Mouse (Mus musculus) stomach, embryonic 16.5 days (tissue): ENCODE measurements around the gene Fam69a. TPM values are rescaled to one million over a fixed set of nuclear protein-coding genes. Genes with fewer than 3 reads are reported as not detected.

Experiments
- ATAC-seq: fragments of 200-750 bp; cut with Nextera tagmentation; 2 replicates; pipeline ENCODE4 v1.8.0; 2017; ENCODE audit warnings: moderate number of reproducible peaks, moderate TSS enrichment; ENCODE audit not compliant: insufficient read depth, low FRiP score
- H3K27ac ChIP-seq: fragments of 300-500 bp; sonication (generic); 2 replicates; pipeline ENCODE4 v1.5.1; 2014; ENCODE audit warnings: low read length
- H3K27me3 ChIP-seq: fragments of 300-500 bp; sonication (generic); 2 replicates; pipeline ENCODE4 v1.6.1; 2014; ENCODE audit warnings: low read length, control low read depth, mixed read lengths; ENCODE audit not compliant: control insufficient read depth, insufficient read depth
- H3K36me3 ChIP-seq: fragments of 300-500 bp; sonication (generic); 2 replicates; pipeline ENCODE4 v1.6.1; 2014; ENCODE audit warnings: low read length; ENCODE audit not compliant: control insufficient read depth, insufficient read depth
- H3K4me1 ChIP-seq: fragments of 300-500 bp; sonication (generic); 2 replicates; pipeline ENCODE4 v1.6.1; 2014; ENCODE audit warnings: low read length, control low read depth, mixed read lengths; ENCODE audit not compliant: control insufficient read depth, insufficient read depth
- H3K4me2 ChIP-seq: fragments of 300-500 bp; sonication (generic); 2 replicates; pipeline ENCODE4 v1.6.1; 2014; ENCODE audit warnings: low read depth, low read length, mixed read lengths
- H3K4me3 ChIP-seq: fragments of 300-500 bp; sonication (generic); replicated peaks from 2 replicates; pipeline ENCODE4 v1.5.1; 2014; ENCODE audit warnings: mild to moderate bottlenecking, low read length
- H3K9ac ChIP-seq: fragments of 300-500 bp; sonication (generic); 2 replicates; pipeline ENCODE4 v1.6.1; 2014; ENCODE audit warnings: low read length
- H3K9me3 ChIP-seq: fragments of 300-500 bp; sonication (generic); replicated peaks from 2 replicates; pipeline ENCODE4 v1.6.1; 2016; ENCODE audit warnings: low read length, control low read depth; ENCODE audit not compliant: control insufficient read depth
- WGBS: fragments of 180-500 bp; shearing (Covaris S2); extraction: QIAGEN DNeasy Blood & Tissue Kit; methylation state at CpG from one replicate; pipeline ENCODE4 v1.1.7; 2014; 5-methylcytosine and 5-hydroxymethylcytosine counted together
- polyA plus RNA-seq: library from polyadenylated mRNA; unstranded; fragments of >200 nt; fragmentation: Nextera tagmentation; extraction: Ambion mirVana; gene quantifications from 2 replicates; pipeline ENCODE4 v1.2.1, GENCODE M21; 2015

Gene Fam69a
- polyA plus RNA-seq, 1 experiment from 2014 or later = 32.1 TPM

DNA sequence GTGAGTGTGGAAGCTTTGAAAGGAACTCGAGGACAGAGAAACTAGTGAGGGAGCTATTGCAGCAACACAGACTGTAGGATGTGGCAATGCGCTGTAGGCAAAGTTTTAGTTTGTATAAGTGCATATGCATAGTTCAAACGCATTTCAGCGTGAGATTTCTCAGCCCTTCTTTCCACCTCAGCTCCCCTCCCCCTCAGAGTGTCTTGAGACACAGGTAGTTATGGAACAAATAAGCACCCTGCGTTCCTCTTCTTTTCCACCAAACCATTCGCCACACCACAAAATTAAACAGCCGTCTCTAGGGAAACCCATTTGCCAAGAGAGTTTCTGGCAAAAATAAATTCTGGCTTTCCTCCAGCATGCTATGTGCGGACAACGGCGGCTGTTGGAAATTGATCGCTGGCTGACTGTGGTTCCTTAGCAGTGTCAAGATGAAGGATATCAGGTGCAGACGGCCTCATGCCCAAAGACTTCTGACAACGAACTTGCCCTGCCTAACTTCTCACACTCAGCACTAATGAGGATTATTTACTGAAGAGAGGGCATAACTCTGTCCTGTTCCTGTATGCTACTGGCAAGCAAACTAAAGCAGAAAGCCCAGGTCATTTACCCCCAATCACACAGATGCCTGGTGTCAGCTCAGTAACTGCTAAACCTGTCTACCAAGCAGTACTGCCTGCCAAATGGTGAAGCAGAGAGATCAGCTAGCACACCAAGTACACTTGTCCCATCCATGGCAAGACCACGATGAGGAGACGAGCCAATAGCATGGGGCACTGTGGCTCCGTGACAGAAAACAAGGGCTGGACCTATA lies 25.2 kb downstream of the Fam69a start:
- 38% methylated on average over 16 of the region's 16 CpGs for WGBS
- H3K4me1 ChIP-seq = peaks cover 11% of the 10 kb centered on the region; the same call in 1 of the 2 replicates
- ATAC-seq = no peak
- H3K27me3 ChIP-seq = no peaks in the 10 kb centered on the region
- H3K9ac ChIP-seq = no peak overlapping the region
- peak overlapping the region; percentile 33 for H3K4me2 ChIP-seq
- no peaks in the 10 kb centered on the region for H3K36me3 ChIP-seq
- no peak overlapping the region for H3K27ac ChIP-seq
- no peak overlapping the region; the same call in 1 of the 2 replicates for H3K4me3 ChIP-seq
- H3K9me3 ChIP-seq = no peaks in the 10 kb centered on the region

DNA sequence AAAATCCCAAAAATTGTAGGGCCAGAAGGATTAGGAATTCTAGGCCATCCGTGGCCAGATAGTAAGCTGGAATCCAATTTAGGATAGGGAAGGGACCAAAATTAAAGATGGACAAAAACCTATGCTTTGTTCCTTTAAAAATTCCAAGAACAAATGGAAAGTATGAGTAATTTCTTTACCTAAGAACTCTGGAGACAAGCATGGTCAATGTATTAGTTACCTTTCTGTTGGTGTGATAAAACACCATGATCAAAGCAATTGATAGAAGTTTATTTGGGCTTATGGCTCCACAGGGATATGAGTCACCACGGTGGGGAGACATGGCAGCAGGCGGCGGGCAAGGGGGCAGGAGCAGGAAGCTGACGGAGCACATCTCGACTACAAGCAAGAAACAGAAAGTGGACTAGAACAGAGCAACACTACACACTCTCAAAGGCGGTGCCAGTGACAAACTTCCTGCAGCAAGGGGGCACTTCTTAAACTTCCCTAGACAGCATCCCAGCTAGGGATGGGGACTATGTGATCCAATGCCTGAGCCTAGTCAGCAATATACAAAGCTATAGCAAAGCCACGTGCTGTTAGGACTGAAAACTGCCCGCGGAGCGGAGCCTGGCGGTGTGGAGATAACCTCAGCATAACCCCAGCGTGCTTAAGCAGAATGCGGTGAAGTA lies 26.2 kb downstream of the Fam69a start:
- Histone ChIP-seq H3K9ac (peak overlapping the region; percentile 26; the same call in 1 of the 2 replicates), H3K4me3 (peak overlapping the region; percentile 16), H3K4me1 (peaks cover 11% of the 10 kb centered on the region; the same call in 1 of the 2 replicates), H3K9me3 (no peaks in the 10 kb centered on the region), H3K27me3 (no peaks in the 10 kb centered on the region), H3K27ac (no peak overlapping the region), H3K4me2 (peak overlapping the region; percentile 33; the same call in 1 of the 2 replicates), H3K36me3 (no peaks in the 10 kb centered on the region)
- peak; percentile 50; the same call in 1 of the 2 replicates for ATAC-seq
- WGBS = 52% methylated on average over 14 of the region's 14 CpGs

DNA sequence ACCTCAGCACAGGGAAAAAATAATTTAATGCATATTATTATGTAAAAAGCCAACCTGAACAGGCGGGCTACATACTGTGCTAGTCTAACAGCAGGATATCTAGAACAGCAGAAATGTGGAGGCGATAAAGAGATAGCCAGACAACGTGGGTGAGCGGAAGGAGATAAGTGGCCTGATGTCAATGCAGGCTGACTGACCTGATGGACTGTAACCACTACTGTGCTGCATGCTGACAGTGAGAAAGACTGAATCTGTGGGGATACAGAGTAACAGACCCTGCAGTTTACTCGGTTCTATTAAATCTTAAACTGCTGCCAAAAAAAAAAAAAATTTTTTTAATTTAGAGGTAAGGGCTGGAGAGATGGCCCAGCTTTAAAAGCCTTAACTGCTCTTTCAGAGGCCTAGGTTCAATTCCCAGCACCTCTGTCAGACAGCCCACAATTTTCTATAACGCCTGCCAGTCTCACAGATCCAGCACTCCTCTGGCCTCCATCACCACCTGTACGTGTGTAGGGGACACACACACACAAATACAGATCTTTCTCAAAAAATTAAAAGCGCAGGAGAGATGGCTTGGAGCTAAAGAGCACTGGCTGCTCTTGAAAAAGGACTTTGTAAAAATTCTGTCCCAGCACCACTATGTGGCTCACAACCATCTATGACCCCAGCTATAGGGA lies 27.1 kb downstream of the Fam69a start:
- no peaks in the 10 kb centered on the region for H3K27me3 ChIP-seq
- no peak overlapping the region for H3K27ac ChIP-seq
- WGBS = 84% methylated on average over 8 of the region's 8 CpGs
- no peaks in the 10 kb centered on the region for H3K36me3 ChIP-seq
- no peak overlapping the region for H3K4me3 ChIP-seq
- no peak overlapping the region for H3K4me2 ChIP-seq
- peaks cover 11% of the 10 kb centered on the region; the same call in 1 of the 2 replicates for H3K4me1 ChIP-seq
- H3K9ac ChIP-seq = no peak overlapping the region
- H3K9me3 ChIP-seq = no peaks in the 10 kb centered on the region
- no peak; the same call in 1 of the 2 replicates for ATAC-seq

DNA sequence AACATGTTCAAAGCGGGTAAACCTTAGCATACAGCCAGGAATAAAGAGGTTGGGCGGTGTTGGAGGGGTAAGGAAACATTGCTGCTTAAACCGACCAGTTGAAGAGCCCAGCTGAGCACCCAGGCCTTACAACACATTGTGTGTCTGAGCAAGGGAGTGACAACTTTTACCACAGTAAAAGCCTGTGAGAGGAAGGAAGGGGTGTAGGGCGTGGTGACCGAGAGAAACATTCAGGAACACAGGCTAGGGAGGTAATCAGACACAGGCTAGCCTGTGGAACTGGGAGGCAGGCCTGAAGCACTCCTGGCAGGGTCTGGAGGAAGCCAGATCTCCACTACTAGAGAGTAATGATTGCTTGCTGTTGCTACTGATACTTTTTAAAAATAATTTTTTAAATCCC lies 36.2 kb downstream of the Fam69a start:
- H3K36me3 ChIP-seq = no peaks in the 10 kb centered on the region
- H3K27ac ChIP-seq = no peak overlapping the region
- H3K9ac ChIP-seq = no peak overlapping the region
- no peaks in the 10 kb centered on the region for H3K9me3 ChIP-seq
- WGBS = 69% methylated on average over 5 of the region's 5 CpGs
- no peak overlapping the region for H3K4me2 ChIP-seq
- no peak for ATAC-seq
- no peak overlapping the region for H3K4me3 ChIP-seq
- H3K4me1 ChIP-seq = peaks cover 13% of the 10 kb centered on the region
- no peaks in the 10 kb centered on the region for H3K27me3 ChIP-seq

DNA sequence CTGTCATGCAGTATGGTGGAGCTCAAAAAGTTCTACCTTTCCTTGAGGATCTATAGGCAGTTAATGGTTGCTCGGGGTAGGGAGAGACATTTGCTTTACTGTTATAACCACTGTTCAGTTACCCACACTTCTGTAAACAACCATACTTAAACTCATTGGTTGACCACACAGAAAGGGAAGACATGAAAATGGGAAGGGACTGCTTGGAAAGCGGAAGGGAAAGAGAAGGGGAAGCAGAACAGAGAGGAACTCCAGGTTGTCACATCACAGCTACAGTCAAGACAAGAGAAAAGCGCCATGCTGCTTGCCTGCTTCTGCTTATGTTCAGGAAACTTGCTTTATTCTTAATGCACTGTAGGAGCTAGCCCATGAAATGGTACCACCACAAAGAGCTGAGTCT lies 37.3 kb downstream of the Fam69a start:
- no peak for ATAC-seq
- no peak overlapping the region for H3K27ac ChIP-seq
- WGBS = 84% methylated on average over 3 of the region's 3 CpGs
- no peaks in the 10 kb centered on the region for H3K36me3 ChIP-seq
- H3K4me3 ChIP-seq = no peak overlapping the region
- no peaks in the 10 kb centered on the region for H3K27me3 ChIP-seq
- no peak overlapping the region for H3K4me2 ChIP-seq
- H3K9ac ChIP-seq = no peak overlapping the region
- H3K4me1 ChIP-seq = peaks cover 13% of the 10 kb centered on the region
- no peaks in the 10 kb centered on the region for H3K9me3 ChIP-seq

DNA sequence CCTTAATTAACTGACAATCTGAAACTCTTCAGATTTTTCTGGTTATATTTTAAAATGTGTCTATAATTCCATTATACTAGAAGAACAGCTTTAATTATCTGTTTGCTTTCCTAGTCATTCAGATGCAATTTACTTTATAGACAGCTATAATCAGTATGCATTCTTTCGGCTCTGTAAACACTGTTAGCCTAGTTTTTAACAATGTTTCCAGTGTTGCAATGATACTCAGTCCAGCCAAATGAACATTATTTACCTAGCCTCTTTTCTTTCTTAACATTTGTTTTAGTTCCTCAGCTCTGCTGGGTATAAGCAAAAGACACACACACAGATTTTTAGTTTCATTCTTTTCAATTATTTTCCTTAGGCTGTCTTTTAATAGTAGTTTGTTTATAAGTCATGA lies 38.0 kb downstream of the Fam69a start:
- Histone ChIP-seq H3K4me1 (peaks cover 13% of the 10 kb centered on the region), H3K4me3 (no peak overlapping the region), H3K27ac (no peak overlapping the region), H3K27me3 (no peaks in the 10 kb centered on the region), H3K4me2 (no peak overlapping the region), H3K9me3 (no peaks in the 10 kb centered on the region), H3K36me3 (no peaks in the 10 kb centered on the region), H3K9ac (no peak overlapping the region)
- no peak for ATAC-seq
- WGBS = 65% methylated on average over 1 of the region's 1 CpGs

DNA sequence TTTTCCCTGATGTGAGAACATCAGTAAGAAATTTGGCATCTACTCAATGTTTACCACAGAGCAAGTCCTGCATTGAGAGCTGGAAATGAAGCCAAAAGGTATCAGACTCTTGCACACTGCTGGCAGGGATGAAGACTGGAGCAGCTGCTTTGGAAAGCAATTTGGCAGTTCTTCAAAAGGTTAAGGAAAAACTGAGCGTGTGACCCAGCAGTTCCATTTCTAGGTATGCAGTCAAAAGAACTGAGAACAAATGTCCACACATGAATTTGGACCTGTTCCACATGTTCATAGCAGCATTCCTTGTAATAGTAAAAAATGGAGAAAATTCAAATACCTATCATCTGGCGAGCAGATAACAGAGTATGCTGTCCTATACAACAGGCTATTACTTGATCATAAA lies 39.3 kb downstream of the Fam69a start:
- no peaks in the 10 kb centered on the region for H3K36me3 ChIP-seq
- no peak overlapping the region for H3K27ac ChIP-seq
- WGBS = 42% methylated on average over 2 of the region's 2 CpGs
- H3K9ac ChIP-seq = no peak overlapping the region
- no peaks in the 10 kb centered on the region for H3K9me3 ChIP-seq
- no peak overlapping the region for H3K4me2 ChIP-seq
- peaks cover 13% of the 10 kb centered on the region for H3K4me1 ChIP-seq
- no peaks in the 10 kb centered on the region for H3K27me3 ChIP-seq
- no peak overlapping the region for H3K4me3 ChIP-seq
- ATAC-seq = peak; percentile 66; the same call in 1 of the 2 replicates

DNA sequence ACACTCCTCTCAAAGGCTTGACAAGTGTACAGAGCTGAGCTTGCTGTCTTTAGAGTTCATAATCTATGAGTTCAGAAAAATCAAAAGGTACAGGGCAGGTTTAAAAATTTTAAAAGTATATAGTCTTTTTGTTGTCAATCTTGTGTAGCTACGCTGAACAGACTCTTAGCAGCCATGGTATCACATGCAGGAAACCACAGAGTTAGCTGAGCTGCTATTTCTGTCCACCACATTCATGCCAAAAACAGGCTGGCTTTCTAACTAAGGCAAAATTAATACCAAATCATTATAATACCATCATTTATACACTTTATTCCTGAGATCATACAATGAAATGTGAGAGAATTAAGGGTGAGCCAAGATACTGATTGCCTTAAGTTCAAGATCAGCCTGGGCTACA lies 40.4 kb downstream of the Fam69a start:
- Histone ChIP-seq H3K9me3 (no peaks in the 10 kb centered on the region), H3K4me1 (peaks cover 13% of the 10 kb centered on the region), H3K27ac (no peak overlapping the region), H3K4me3 (no peak overlapping the region), H3K9ac (no peak overlapping the region), H3K4me2 (no peak overlapping the region), H3K27me3 (no peaks in the 10 kb centered on the region), H3K36me3 (no peaks in the 10 kb centered on the region)
- ATAC-seq = no peak
- 80% methylated on average over 1 of the region's 1 CpGs for WGBS

DNA sequence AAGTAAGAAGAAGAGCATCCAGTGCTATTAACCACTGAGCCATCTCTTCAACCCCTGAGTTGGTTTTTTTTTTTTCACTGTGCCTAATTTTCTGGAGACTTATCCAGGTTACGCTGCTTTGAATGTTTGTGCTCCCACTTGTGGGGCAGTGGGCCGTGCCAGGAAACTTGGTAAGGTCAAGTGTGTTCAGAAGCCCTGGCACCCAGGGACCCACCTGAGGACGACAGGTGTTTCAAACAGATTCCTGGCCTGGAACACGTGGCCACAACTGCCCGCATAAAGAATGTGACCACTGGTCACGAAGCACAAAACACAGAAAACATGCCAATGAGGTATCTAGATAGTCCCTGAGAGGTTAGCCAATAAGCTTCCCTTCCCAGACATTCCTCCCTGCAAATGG lies 43.4 kb downstream of the Fam69a start:
- peaks cover 11% of the 10 kb centered on the region for H3K4me1 ChIP-seq
- H3K27me3 ChIP-seq = no peaks in the 10 kb centered on the region
- no peaks in the 10 kb centered on the region for H3K9me3 ChIP-seq
- H3K4me3 ChIP-seq = no peak overlapping the region
- no peak overlapping the region for H3K4me2 ChIP-seq
- no peak overlapping the region for H3K9ac ChIP-seq
- no peak overlapping the region for H3K27ac ChIP-seq
- no peak for ATAC-seq
- 85% methylated on average over 6 of the region's 6 CpGs for WGBS
- H3K36me3 ChIP-seq = no peaks in the 10 kb centered on the region
